17 mouse cellular contexts compared by ENCODE assay signal in genomic region chr15:77022401-77022957, GRCm38 (mm10). TPM values are rescaled to one million over a fixed set of nuclear protein-coding genes. Genes with fewer than 3 reads are reported as not detected.
DNase-seq lines count a peak whose midpoint lies in the region; ATAC-seq and TF ChIP-seq lines count a peak whose summit lies in the region.
"Had no signal": no experiment of that assay in that cellular context is flagged by ENCODE, and none has a peak within 500 bp of the region (broad histone marks: within the 10 kb centered on the region; RNA-seq: fewer than 3 reads in every experiment).

No protein-coding gene starts in this region.

- H3K36me3 ChIP-seq in embryonic facial prominence, embryonic 13.5 days: no peaks in the 10 kb centered on the region
- no peaks in the 10 kb centered on the region for H3K36me3 ChIP-seq in heart, embryonic 11.5 days (ENCODE audit: control insufficient read depth, insufficient read depth, low read length)
- H3K36me3 ChIP-seq in myocyte (ENCODE audit: control insufficient read depth, insufficient read depth): no peaks in the 10 kb centered on the region
- no peaks in the 10 kb centered on the region for H3K36me3 ChIP-seq in forebrain, embryonic 16.5 days (ENCODE audit: control insufficient read depth, insufficient read depth)
- H3K36me3 ChIP-seq: intestine, embryonic 15.5 days; limb, embryonic 15.5 days had no signal

- no peak overlapping the region for H3K4me3 ChIP-seq in embryonic facial prominence, embryonic 13.5 days
- no peak overlapping the region for H3K4me3 ChIP-seq in heart, embryonic 11.5 days (ENCODE audit: low read depth, low read length)
- peak overlapping the region; percentile 6 for H3K4me3 ChIP-seq in myocyte
- H3K4me3 ChIP-seq in forebrain, embryonic 16.5 days (replicated peaks; ENCODE audit: low read length): no peak overlapping the region
- H3K4me3 ChIP-seq: erythroblast, embryonic 14.5 days; intestine, embryonic 15.5 days; limb, embryonic 15.5 days; megakaryocyte, embryonic 14.5 days had no signal

- H3K4me1 ChIP-seq in embryonic facial prominence, embryonic 13.5 days: peaks cover 21% of the 10 kb centered on the region
- peaks cover 62% of the 10 kb centered on the region for H3K4me1 ChIP-seq in heart, embryonic 11.5 days (ENCODE audit: control insufficient read depth, insufficient read depth, low read length)
- H3K4me1 ChIP-seq in forebrain, embryonic 16.5 days (replicated peaks; ENCODE audit: control insufficient read depth, insufficient read depth, low read length): peaks cover 6% of the 10 kb centered on the region
- H3K4me1 ChIP-seq: intestine, embryonic 15.5 days had no signal

- TF ChIP-seq POLR2A in myocyte (IDR thresholded peaks at IDR 0.05; ENCODE audit: insufficient read length, low read depth): no peak

- H3K27me3 ChIP-seq in embryonic facial prominence, embryonic 13.5 days: no peaks in the 10 kb centered on the region
- no peaks in the 10 kb centered on the region for H3K27me3 ChIP-seq in heart, embryonic 11.5 days (ENCODE audit: control insufficient read depth, insufficient read depth, low read length)
- H3K27me3 ChIP-seq in myocyte (ENCODE audit: control insufficient read depth, insufficient read depth, insufficient read length): no peaks in the 10 kb centered on the region
- no peaks in the 10 kb centered on the region for H3K27me3 ChIP-seq in forebrain, embryonic 16.5 days (replicated peaks; ENCODE audit: control insufficient read depth, insufficient read depth, low read length)
- H3K27me3 ChIP-seq: intestine, embryonic 15.5 days; limb, embryonic 15.5 days had no signal

- H3K4me2 ChIP-seq in embryonic facial prominence, embryonic 13.5 days: no peak overlapping the region
- no peak overlapping the region for H3K4me2 ChIP-seq in heart, embryonic 11.5 days
- peak overlapping the region; percentile 64 for H3K4me2 ChIP-seq in myocyte (ENCODE audit: low read depth)
- H3K4me2 ChIP-seq in forebrain, embryonic 16.5 days (ENCODE audit: low read length): no peak overlapping the region
- H3K4me2 ChIP-seq: intestine, embryonic 15.5 days; limb, embryonic 15.5 days; lung, embryonic 14.5 days had no signal

- H3K9me3 ChIP-seq in embryonic facial prominence, embryonic 13.5 days: no peaks in the 10 kb centered on the region
- H3K9me3 ChIP-seq in heart, embryonic 11.5 days (replicated peaks; ENCODE audit: control insufficient read depth, low read length): no peaks in the 10 kb centered on the region
- no peaks in the 10 kb centered on the region for H3K9me3 ChIP-seq in forebrain, embryonic 16.5 days (ENCODE audit: control insufficient read depth, low read length)
- H3K9me3 ChIP-seq: intestine, embryonic 15.5 days; limb, embryonic 15.5 days; megakaryocyte, embryonic 14.5 days had no signal

- no peaks in the 10 kb centered on the region for H3K79me2 ChIP-seq in myocyte (ENCODE audit: control insufficient read depth, insufficient read depth)

- ATAC-seq in cerebellum, adult (ENCODE audit: insufficient number of reproducible peaks, low FRiP score, low TSS enrichment): peak; percentile 75; the same call in 1 of the 2 replicates
- ATAC-seq in embryonic facial prominence, embryonic 13.5 days (ENCODE audit: insufficient number of reproducible peaks, insufficient read depth, low FRiP score, low TSS enrichment, low read depth): no peak
- ATAC-seq in heart, embryonic 11.5 days (replicated peaks; ENCODE audit: insufficient number of reproducible peaks, low FRiP score, low TSS enrichment): no peak
- ATAC-seq in forebrain, embryonic 16.5 days: no peak
- ATAC-seq: intestine, embryonic 15.5 days had no signal

- H3K27ac ChIP-seq in embryonic facial prominence, embryonic 13.5 days: peak overlapping the region; percentile 44
- H3K27ac ChIP-seq in heart, embryonic 11.5 days (ENCODE audit: low read depth, low read length): peak overlapping the region; percentile 91
- H3K27ac ChIP-seq in forebrain, embryonic 16.5 days (ENCODE audit: low read length): no peak overlapping the region
- H3K27ac ChIP-seq: intestine, embryonic 15.5 days; kidney, postnatal 0 days; limb, embryonic 15.5 days had no signal

- no peak overlapping the region for H3K9ac ChIP-seq in embryonic facial prominence, embryonic 13.5 days
- H3K9ac ChIP-seq in heart, embryonic 11.5 days (ENCODE audit: low read depth, low read length): no peak overlapping the region
- no peak overlapping the region for H3K9ac ChIP-seq in forebrain, embryonic 16.5 days (replicated peaks; ENCODE audit: low read depth, low read length)
- H3K9ac ChIP-seq: intestine, embryonic 15.5 days; limb, embryonic 15.5 days; lung, embryonic 14.5 days had no signal

- H3ac ChIP-seq in myocyte (ENCODE audit: control insufficient read depth, insufficient read length): no peak overlapping the region

- WGBS in embryonic facial prominence, embryonic 13.5 days: 69% methylated on average over 5 of the region's 5 CpGs
- WGBS in heart, embryonic 11.5 days (ENCODE audit: insufficient replicate concordance): 61% methylated on average over 5 of the region's 5 CpGs
- 85% methylated on average over 5 of the region's 5 CpGs for WGBS in forebrain, embryonic 16.5 days

- DNase-seq in cerebellum, postnatal 4 days (ENCODE audit: low spot score in 2 of 2): no peak
- DNase-seq in natural killer cell, adult 2 months (ENCODE audit: low spot score in 2 of 2): no peak
- no peak for DNase-seq in urinary bladder, postnatal 10 days (ENCODE audit: low spot score)
- DNase-seq: adrenal gland, postnatal 10 days; lung, embryonic 14.5 days had no signal

TF ChIP-seq in myocyte, 11 proteins besides CTCF, POLR2A, EP300 and RAD21:
- TF ChIP-seq TCF3 (IDR thresholded peaks at IDR 0.05; ENCODE audit: insufficient read length, low read depth) (no peak), USF1 (IDR thresholded peaks at IDR 0.05; ENCODE audit: low read depth) (peak; percentile 12), TCF12 (IDR thresholded peaks at IDR 0.05; ENCODE audit: insufficient read depth, poor library complexity, severe bottlenecking) (peak; percentile 30), MYOG (IDR thresholded peaks at IDR 0.05; ENCODE audit: control insufficient read depth in 1 of 3, insufficient read depth in 1 of 3, insufficient read length in 2 of 3, low read depth in 2 of 3) (peak in 2 of 3 experiments; percentile 52 to 79), POLR2AphosphoS2 (IDR thresholded peaks at IDR 0.05; ENCODE audit: insufficient read length, low read depth) (peak; percentile 24), MYOD1 (IDR thresholded peaks at IDR 0.05; ENCODE audit: control insufficient read depth in 1 of 3, insufficient read length in 2 of 3, low read depth in 2 of 3) (peak; percentile 74 to 88 (median 82))
TF ChIP-seq in myocyte: peak in this region for 5.

RNA-seq across cellular contexts. Expression of gene Apol6, which starts 22.1 kb away (rescaled TPM):
- polyA plus RNA-seq in embryonic facial prominence, embryonic 13.5 days (2015; fragmentation: Nextera tagmentation; extraction: Ambion mirVana): 0.22 and 0.45 TPM in 2 replicates
- polyA plus RNA-seq in heart, embryonic 11.5 days (2014; fragmentation: Nextera tagmentation; extraction: Ambion mirVana): 0.16 and 0.52 TPM in 2 replicates
- polyA plus RNA-seq in myocyte (2012; fragmentation: generic; extraction: Trizol): 4.8 TPM
- not detected in 2 replicates for polyA plus RNA-seq in forebrain, embryonic 16.5 days (2015; fragmentation: Nextera tagmentation; extraction: Ambion mirVana)
- polyA plus RNA-seq: neural tube, embryonic 11.5 days had no signal

RNA-seq across cellular contexts. Expression of gene Mb, which starts 28.0 kb away (rescaled TPM):
- polyA plus RNA-seq in embryonic facial prominence, embryonic 13.5 days (2015; fragmentation: Nextera tagmentation; extraction: Ambion mirVana): 1.7 and 2.5 TPM in 2 replicates
- 138 and 139 TPM in 2 replicates for polyA plus RNA-seq in heart, embryonic 11.5 days (2014; fragmentation: Nextera tagmentation; extraction: Ambion mirVana)
- polyA plus RNA-seq in myocyte (2012; fragmentation: generic; extraction: Trizol): 1,055 TPM
- polyA plus RNA-seq in forebrain, embryonic 16.5 days (2015; fragmentation: Nextera tagmentation; extraction: Ambion mirVana): 0.91 TPM in 1 of 2 replicates, not detected in the other
- polyA plus RNA-seq: erythroblast, embryonic 14.5 days; small intestine, adult 2 months had no signal

Comparison
In these comparisons a context has a peak if more than half of its experiments do, and no peak if none do; other contexts are left out.
1. RNA of gene Mb, which starts 28.0 kb away (polyA plus RNA-seq): 1,055 TPM in myocyte (single experiment) and 138 to 139 TPM in heart, embryonic 11.5 days; 1.7 to 2.5 TPM in embryonic facial prominence, embryonic 13.5 days and 0.91 TPM in forebrain, embryonic 16.5 days; every median in the first group is over 10 times any median in the second.